Mouse (Mus musculus) G1E (cell line): Measurements from ENCODE around the gene Ecpas. TPM values are rescaled to one million over a fixed set of nuclear protein-coding genes. Genes with fewer than 3 reads are reported as not detected.

ENCODE experiments used
- ATAC-seq: 2 replicates; pipeline ENCODE4 v1.8.0; 2016; ENCODE audit warnings: mild to moderate bottlenecking; ENCODE audit not compliant: insufficient number of reproducible peaks, poor library complexity, low FRiP score, severe bottlenecking; ENCODE audit errors: extremely low read depth
- DNase-seq: peaks from one replicate; pipeline ENCODE4 v3.0.0; 2012; ENCODE audit warnings: low spot score
- H3K27me3 ChIP-seq: 2 replicates; pipeline ENCODE4 v1.6.1; 2012; ENCODE audit warnings: mild to moderate bottlenecking, low read length, inconsistent platforms; ENCODE audit not compliant: insufficient read depth
- H3K36me3 ChIP-seq: replicated peaks from 2 replicates; pipeline ENCODE3; 2012; ENCODE audit warnings: mild to moderate bottlenecking, inconsistent platforms
- H3K4me1 ChIP-seq: 2 replicates; pipeline ENCODE4 v1.6.1; 2012; ENCODE audit warnings: low read depth, low read length, inconsistent platforms, mixed read lengths; ENCODE audit not compliant: insufficient read depth
- H3K4me3 ChIP-seq: 2 replicates; pipeline ENCODE4 v1.5.1; 2012; ENCODE audit warnings: low read depth, mild to moderate bottlenecking, inconsistent platforms, low read length, moderate library complexity, mixed read lengths
- H3K9me3 ChIP-seq: replicated peaks from 2 replicates; pipeline ENCODE4 v1.6.1; 2012; ENCODE audit warnings: inconsistent platforms
- CTCF ChIP-seq: IDR thresholded peaks from 2 replicates; pipeline ENCODE4 v1.5.1; 2012; ENCODE audit warnings: low read depth, low read length, inconsistent platforms, mixed read lengths
- GATA1 ChIP-seq: IDR thresholded peaks from 2 replicates; pipeline ENCODE4 v1.6.1; 2012; ENCODE audit warnings: borderline replicate concordance, low read length, inconsistent platforms, mixed read lengths
- GATA2 ChIP-seq: IDR thresholded peaks from 2 replicates; pipeline ENCODE4 v1.6.1; 2012; ENCODE audit warnings: low read depth, low read length, inconsistent platforms, borderline replicate concordance
- POLR2AphosphoS5 ChIP-seq: IDR thresholded peaks from 2 replicates; pipeline ENCODE4 v1.6.1; 2012; ENCODE audit warnings: low read depth, low read length, inconsistent platforms; ENCODE audit not compliant: insufficient replicate concordance
- TAL1 ChIP-seq: conservative IDR thresholded peaks from 2 replicates; pipeline ENCODE4 v1.6.1; 2012; ENCODE audit warnings: low read depth, low read length, inconsistent platforms, mixed read lengths
- polyA plus RNA-seq: library from polyadenylated mRNA; stranded (reverse); fragments of >175 nt; gene quantifications from 2 replicates; pipeline ENCODE4 v1.2.3, GENCODE M21; 2012
- total RNA-seq, 2 experiments: library from RNA; stranded (forward) in 1 of 2; stranded (reverse) in 1 of 2; fragments of 200-1000 nt in 1 of 2; fragments of >200 nt in 1 of 2; fragmentation: Nextera tagmentation in 1 of 2; gene quantifications; 2 replicates each; pipeline ENCODE4 v1.2.3; 2014 to 2017

Gene Ecpas
- total and polyA plus RNA-seq, 3 experiments, result 27.1 to 243 (median 92.5) TPM

GRCm38 (mm10) chr4:58932541-58932940 is 20.0 kb upstream of the Ecpas start:
- H3K9me3 ChIP-seq, result no peaks in the 10 kb centered on the region
- ATAC-seq, result no peak
- TF ChIP-seq CTCF (no peak), POLR2AphosphoS5 (no peak), GATA1 (no peak), GATA2 (no peak), TAL1 (no peak)
- peaks cover 42% of the 10 kb centered on the region for H3K27me3 ChIP-seq
- H3K4me1 ChIP-seq, result peaks cover 4% of the 10 kb centered on the region; the same call in 1 of the 2 replicates
- no peak overlapping the region for H3K4me3 ChIP-seq
- no peak for DNase-seq
- no peaks in the 10 kb centered on the region for H3K36me3 ChIP-seq

- ATAC-seq, result no peak
- H3K36me3 ChIP-seq, result no peaks in the 10 kb centered on the region
- H3K9me3 ChIP-seq, result no peaks in the 10 kb centered on the region
- H3K4me1 ChIP-seq, result peaks cover 8% of the 10 kb centered on the region
- DNase-seq, result no peak
- H3K27me3 ChIP-seq, result peaks cover 41% of the 10 kb centered on the region
- TF ChIP-seq POLR2AphosphoS5 (no peak), GATA2 (no peak), CTCF (peak; percentile 74)
- H3K4me3 ChIP-seq, result no peak overlapping the region
Measured at GRCm38 (mm10) chr4:58927661-58928060, 15.1 kb upstream of the Ecpas start.

GRCm38 (mm10) chr4:58926120-58926519 is 13.6 kb upstream of the Ecpas start:
- no peak overlapping the region for H3K4me3 ChIP-seq
- H3K36me3 ChIP-seq, result no peaks in the 10 kb centered on the region
- TF ChIP-seq TAL1 (no peak), GATA2 (no peak), CTCF (no peak), GATA1 (no peak), POLR2AphosphoS5 (no peak)
- peaks cover 8% of the 10 kb centered on the region for H3K4me1 ChIP-seq
- ATAC-seq, result no peak
- H3K27me3 ChIP-seq, result peaks cover 35% of the 10 kb centered on the region
- no peak for DNase-seq
- no peaks in the 10 kb centered on the region for H3K9me3 ChIP-seq

- TF ChIP-seq CTCF (no peak), POLR2AphosphoS5 (no peak), GATA2 (no peak), TAL1 (no peak), GATA1 (no peak)
- no peak for DNase-seq
- H3K27me3 ChIP-seq, result peaks cover 37% of the 10 kb centered on the region
- H3K9me3 ChIP-seq, result no peaks in the 10 kb centered on the region
- H3K4me1 ChIP-seq, result peaks cover 8% of the 10 kb centered on the region
- H3K36me3 ChIP-seq, result no peaks in the 10 kb centered on the region
- ATAC-seq, result no peak
- H3K4me3 ChIP-seq, result no peak overlapping the region
Measured at GRCm38 (mm10) chr4:58925664-58926063, 13.1 kb upstream of the Ecpas start.

GRCm38 (mm10) chr4:58923933-58924332 is 11.4 kb upstream of the Ecpas start:
- H3K36me3 ChIP-seq, result no peaks in the 10 kb centered on the region
- no peak overlapping the region for H3K4me3 ChIP-seq
- TF ChIP-seq POLR2AphosphoS5 (no peak), TAL1 (no peak), CTCF (no peak), GATA1 (no peak), GATA2 (no peak)
- H3K4me1 ChIP-seq, result peaks cover 10% of the 10 kb centered on the region
- ATAC-seq (no peak), DNase-seq (no peak)
- H3K27me3 ChIP-seq, result peaks cover 42% of the 10 kb centered on the region
- no peaks in the 10 kb centered on the region for H3K9me3 ChIP-seq

GRCm38 (mm10) chr4:58915081-58915826 is 2.7 kb upstream of the Ecpas start:
- ATAC-seq, result 0 out of 2 replicates have a peak, but pooled peaks have one; percentile 2
- no peak for TF ChIP-seq TAL1
- TF ChIP-seq GATA1, result no peak
- TF ChIP-seq POLR2AphosphoS5, result no peak
- TF ChIP-seq GATA2, result no peak
- no peak for TF ChIP-seq CTCF
- peaks cover 3% of the 10 kb centered on the region for H3K36me3 ChIP-seq
- no peaks in the 10 kb centered on the region for H3K9me3 ChIP-seq
- peaks cover 38% of the 10 kb centered on the region for H3K4me1 ChIP-seq
- no peak overlapping the region for H3K4me3 ChIP-seq
- peaks cover 20% of the 10 kb centered on the region for H3K27me3 ChIP-seq
- DNase-seq, result peak; percentile 4
